Mouse (Mus musculus) cerebellum, adult 2 months (tissue): Measurements from ENCODE around the gene Slc35e4.

Experiments
- CTCF ChIP-seq: fragments of 200-500 bp; IDR thresholded peaks from 2 replicates; pipeline ENCODE4 v1.5.1; 2011; ENCODE audit warnings: low read depth, mild to moderate bottlenecking, control low read depth, low read length, moderate library complexity, borderline replicate concordance; ENCODE audit not compliant: insufficient read depth
- POLR2A ChIP-seq: fragments of 200-500 bp; IDR thresholded peaks from 2 replicates; pipeline ENCODE4 v1.6.1; 2011; ENCODE audit warnings: low read length, control low read depth, borderline replicate concordance; ENCODE audit not compliant: insufficient read depth

DNA sequence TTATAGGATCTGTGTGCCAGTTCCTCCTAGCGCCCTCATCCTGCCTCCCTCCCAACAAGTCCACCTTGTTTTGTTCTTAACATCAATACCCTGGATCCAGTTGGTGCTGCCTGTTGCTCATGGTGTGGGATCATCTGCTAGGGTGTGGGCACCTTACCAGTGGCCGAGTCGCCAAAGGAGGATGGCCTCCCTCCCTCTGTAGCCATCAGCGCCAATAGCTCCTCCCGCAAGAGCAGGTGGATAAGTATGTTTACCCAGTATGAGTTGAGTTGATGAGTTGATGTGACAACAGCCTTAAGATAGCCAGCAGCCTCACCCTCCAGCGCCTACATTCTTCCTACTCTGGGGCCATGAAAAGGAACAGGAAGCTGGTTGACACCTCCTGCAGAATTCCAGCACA is 14.2 kb downstream of the Slc35e4 start:
- no peak for TF ChIP-seq POLR2A
- TF ChIP-seq CTCF, result no peak
